Mouse (Mus musculus) left cerebral cortex, postnatal 36 days (tissue): ENCODE results near the gene Glg1. TPM values are rescaled to one million over a fixed set of nuclear protein-coding genes. Genes with fewer than 3 reads are reported as not detected.
"Not testable (repeated sequence)": the region's sequence is repeated elsewhere in the genome, so short reads cannot be mapped to it uniquely, and the experiment has no call there.

Experiments
- DNase-seq, 2 experiments: peaks; one replicate each; pipeline ENCODE4 v3.0.0; 2021 to 2022; ENCODE audit warnings: low spot score in 2 of 2, mixed read lengths in 1 of 2
- intact Hi-C: fragments of 180-260 bp; cut with DNase I; formaldehyde crosslinking; loops from one replicate; pipeline ENCODE4 v1.15.1; 2025
- total RNA-seq, 2 experiments: library from RNA; stranded (reverse); gene quantifications; 2 replicates each; pipeline ENCODE4 v1.2.3; 2021

Glg1 gene
- total RNA-seq, result 100 to 1,000 TPM; 144 to 150 TPM

DNA sequence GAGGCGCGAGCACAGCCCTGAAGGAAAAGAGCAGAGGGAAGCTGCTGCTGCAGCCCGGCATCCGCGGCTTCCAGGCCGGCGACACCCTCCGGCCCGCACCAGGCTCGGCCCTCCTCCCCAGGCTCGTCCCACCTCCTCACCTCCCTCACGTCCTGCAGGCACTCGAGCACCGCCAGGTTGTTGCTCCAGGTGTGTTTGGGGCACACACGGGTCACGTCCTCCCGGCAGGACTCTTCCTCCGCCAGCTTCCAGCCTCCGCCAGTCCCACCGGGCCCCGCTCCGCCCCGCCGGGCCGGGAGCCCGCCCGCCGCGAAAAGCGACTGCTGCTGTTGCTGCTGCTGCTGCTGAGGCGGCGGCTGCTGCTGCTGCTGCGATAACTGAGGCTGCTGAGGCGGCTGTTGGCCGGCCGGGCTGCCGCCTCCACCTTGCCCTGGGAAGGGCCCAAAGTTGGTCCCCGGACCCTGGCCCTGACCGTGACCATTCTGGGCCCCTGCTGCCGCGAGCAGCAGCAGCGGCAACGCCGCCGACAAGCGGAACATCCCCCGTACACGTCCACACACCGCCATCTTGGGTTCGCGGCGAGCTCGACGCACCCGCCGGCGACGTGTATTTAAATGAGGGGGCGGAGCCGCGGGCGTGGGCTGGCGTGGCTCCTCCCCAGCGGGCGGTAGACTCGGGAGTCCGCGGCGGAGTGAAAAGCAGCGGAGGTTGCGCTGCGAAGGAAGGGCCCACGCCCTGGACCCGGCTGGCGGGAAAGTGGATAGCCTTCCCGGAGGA lies at the start of gene Glg1:
Glg1 (minus strand) TSS at position 586 of the 777 bp plus-strand sequence.
- intact Hi-C loops, result loop anchor here (2.0 to 5.0 kb wide), 2 partner anchors 57 to 74 kb away; no protein-coding TSS in a partner anchor

DNA sequence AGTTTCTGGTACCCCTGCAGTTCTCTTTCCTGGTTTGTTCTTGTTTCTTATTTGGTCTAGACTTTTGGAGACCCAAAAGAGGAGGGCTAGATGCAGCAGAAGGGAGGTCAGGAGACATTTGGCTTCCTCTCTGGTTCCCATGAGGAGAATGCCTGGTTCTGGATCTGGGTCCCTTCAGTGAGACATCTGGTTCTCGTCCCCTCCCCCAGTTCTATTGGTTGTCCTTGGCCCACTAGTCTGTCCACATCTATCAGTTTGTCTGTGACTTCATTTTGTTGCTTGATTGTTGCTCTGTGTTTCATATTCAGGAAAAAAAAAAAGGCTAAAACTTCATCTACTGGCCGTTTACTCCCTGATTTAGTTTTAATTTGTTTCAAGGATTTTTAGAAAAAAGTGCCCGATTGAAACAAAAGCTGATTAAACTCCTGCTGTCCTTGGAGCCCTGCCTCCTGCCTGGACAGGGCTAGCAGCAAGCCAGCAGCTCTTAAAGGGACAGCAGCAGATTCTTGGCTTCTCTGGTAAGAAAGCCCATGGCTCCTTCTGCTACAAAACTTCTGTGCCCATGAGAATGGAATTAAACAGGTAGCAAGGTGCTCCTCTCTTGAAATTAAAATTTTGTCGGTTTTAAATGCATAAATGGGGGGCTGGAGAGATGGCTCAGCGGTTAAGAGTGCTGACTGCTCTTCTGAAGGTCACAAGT lies 46.2 kb upstream of the Glg1 start:
- no peak for DNase-seq
- intact Hi-C loops, result no loop called here

More for the DNA sequence above, at the start of gene Glg1:
- DNase-seq, result peak; percentile 91 to 93

DNA sequence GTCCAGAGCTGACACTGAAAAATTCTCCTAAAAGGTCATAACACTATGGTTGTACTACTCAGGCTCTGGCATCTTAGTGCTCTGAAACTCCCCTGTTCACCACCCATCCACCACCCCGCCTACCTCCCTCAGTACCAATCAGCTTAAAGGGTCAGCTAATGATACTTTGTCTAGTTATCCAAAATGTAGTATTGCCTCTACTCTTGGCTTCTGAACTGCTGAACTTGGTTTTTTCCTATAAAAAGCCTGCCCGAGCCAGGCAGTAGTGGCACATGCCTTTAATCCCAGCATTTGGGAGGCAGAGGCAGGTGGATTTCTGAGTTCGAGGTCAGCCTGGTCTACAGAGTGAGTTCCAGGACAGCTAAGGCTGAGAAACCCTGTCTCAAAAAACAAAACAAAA lies 45.3 kb upstream of the Glg1 start:
- DNase-seq, result no peak
- intact Hi-C loops, result no loop called here

DNA sequence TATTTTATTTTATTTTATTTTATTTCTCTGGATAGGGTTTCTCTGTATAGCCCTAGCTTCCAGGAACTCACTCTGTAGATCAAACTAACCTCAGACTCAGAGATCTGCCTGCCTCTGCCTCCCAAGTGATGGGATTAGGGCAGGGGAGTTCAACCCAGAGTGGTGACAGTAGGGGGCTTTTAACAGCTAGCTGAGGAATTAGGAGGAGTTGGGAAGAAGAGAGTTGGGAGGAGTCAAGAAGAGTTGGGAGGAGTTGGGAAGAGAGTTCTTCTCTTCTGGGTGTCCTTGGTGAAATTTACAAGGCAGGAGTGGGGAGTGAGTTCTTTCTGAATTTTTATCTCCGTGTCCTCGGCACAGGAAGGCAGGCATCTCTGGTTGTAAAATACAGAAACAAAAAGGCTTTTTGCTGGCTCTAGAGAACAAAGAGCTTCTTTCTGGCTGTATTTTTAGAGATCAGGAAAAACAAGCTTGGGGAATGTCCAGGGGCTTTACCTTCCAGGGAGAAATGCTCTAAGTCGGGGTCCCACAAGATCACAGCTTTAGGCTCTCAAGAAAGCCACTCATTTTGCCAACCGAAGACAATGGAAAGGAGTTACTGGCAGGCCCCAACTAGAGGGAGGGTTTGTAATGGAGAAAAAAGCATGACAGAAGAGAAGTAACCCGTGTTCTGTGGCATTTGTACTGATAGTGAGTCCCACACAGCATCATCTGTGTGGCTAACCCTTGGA lies 44.2 kb upstream of the Glg1 start:
- DNase-seq, intact Hi-C loops: not testable (repeated sequence)

DNA sequence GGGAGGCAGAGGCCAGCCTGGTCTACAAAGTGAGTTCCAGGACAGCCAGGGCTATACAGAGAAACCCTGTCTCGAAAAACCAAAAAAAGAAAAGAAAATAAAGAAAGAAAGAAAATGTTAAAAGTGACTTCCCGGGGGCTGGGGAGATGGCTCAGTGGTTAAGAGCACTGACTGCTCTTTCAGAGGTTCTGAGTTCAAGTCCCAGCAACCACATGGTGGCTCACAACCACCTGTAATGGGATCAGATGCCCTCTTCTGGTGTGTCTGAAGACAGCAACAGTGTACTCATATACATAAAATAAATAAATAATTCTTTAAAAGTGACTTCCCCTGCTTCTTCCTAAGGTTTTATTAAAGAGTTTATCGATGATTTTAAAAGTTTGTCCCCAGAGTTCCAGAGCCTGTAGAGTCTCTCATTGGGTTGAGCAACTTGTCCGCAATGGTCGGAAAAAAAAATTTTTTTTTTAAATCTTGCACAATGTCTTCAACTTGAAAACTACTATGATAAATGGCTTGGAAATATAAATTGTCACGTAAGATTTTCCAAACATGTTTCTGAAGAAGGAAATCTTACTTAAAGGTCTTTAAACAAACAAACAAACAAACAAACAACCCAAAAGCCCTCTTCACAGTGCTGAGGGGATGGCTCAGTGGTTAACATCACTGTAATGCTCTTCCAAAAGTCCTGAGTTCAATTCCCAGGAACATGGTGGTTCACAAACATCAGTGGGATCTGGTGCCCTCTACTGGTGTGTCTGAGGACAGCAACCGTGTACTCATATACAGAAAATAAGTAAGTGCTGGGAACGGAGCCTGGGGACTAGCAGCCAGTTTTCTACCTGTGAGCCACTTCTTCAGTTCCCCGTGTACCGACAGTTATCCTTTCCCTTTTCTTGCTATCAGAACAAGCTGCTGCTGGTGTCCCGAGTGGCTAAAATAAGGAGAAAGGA lies 41.9 kb upstream of the Glg1 start:
- intact Hi-C loops, result no loop called here
- no peak for DNase-seq

DNA sequence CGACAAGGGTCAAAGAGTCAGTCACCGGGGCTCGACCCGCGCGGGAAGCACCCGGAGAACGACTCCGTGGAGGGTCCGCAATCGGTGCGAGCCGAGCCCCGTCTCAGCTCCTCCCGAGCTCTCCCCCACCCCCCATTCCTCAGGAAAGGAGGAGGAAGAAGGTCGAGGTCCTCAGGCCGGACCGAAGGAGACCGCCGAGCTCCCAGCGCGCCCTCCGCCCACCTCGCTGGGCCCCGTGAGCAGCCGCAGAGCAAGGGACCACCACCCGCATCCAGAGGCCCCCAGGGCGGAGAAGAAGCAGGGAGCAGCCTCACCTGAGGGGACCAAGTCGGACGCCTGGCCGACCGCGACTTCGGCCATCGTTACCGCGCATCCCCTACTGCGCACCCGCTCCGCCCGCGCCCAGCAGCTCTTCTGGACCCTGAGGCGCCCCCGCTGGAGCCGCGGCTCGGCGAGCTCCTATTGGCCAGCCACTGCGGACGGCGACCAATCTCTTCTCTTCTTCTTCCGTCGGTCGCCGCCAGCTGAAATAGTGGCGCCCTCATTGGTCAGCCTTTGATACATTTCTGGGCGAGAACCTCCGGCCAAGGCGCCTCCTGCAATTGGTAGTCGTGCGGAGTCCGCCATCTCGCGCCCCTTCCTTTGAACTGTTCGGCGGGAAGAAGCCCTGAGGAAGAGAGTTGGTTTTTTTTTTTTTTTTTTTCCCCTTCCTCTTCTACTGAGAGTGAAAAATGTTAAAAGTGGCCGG lies 41.0 kb upstream of the Glg1 start, which contains the start of gene Rfwd3:
Rfwd3 (minus strand) TSS at position 402 of the 748 bp plus-strand sequence.
- DNase-seq, result peak; percentile 97
- intact Hi-C loops, result no loop called here

DNA sequence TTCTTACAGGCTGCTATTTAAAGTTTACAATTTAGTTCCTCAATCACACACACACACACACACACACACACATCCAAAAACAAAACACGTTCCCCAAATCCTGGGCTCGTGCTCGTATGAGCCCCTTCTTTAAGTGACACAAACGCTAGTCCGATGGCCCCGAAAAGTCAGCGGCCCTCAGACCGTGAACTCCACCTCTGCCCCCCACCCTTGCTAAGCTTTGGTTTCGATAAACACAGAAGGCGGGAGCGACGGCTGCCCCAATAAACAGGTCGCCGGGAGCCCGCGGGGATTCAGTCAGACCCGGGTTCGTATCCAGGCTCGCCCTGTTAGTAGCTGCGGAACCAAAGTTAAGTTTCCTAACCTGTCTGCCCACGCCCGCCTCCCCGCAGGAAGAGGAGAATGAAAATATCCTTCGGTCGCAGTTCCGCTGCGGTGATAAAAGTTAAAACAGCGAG lies 40.4 kb upstream of the Glg1 start:
- intact Hi-C loops, result no loop called here

DNA sequence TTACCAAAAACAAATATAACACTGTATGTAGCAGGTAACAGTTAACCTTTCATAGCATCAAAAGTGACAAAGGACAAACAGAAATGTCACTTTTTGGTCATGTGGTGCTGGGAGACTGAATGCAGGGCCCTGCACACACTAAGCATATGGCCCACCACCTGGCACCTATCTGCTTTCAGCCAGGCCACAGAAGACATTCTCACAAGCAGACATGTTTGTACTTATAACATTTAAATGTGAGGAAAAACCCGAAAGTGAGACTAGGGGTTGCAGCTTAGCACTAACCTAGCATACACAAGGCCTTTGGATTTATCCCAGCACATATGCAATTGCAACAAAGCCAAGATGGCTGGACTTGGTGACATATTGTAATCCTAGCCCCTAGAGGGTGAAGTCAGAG lies 39.0 kb upstream of the Glg1 start:
- no peak for DNase-seq
- intact Hi-C loops, result no loop called here

More for the DNA sequence above, 40.4 kb upstream of the Glg1 start:
- DNase-seq, result peak; percentile 26 to 27

DNA sequence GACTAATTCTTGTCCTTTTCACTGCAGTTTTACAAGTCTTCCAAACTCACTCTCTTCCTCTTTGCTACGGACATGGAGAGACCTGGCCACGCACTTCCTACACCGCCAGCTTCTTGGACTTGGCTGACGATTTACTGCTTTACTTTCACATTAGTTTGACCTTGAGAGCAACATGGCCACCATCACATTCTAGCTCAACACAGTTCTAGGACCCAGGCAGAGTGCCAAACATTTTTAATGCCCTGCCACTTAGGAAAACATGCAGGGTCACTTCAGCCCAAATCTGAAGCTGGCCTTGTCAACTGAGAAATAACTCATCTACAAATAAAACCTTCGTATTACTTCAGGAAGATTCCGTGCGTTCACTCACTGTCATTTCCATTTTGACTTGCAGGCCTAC lies 32.7 kb upstream of the Glg1 start:
- intact Hi-C loops, result no loop called here

DNA sequence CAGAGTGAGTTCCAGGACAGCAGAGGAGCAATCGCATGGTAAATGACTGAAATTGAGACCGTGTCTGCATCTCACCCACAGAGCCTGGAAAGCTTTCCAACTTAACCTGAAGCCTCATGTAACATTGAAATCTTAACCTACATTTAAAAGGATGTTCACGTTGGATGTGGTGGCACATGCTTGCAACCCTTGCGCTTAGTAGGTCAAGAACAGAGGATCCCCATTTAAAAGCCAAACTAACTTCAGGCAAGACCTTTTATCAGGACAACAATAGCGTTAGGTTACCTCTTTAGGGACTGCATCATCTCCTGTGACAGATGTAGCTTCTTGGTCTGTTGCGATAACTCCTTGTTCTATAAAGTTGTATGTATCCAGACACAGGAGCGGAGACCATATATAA lies 31.6 kb upstream of the Glg1 start:
- DNase-seq, result no peak
- intact Hi-C loops, result no loop called here

More for the DNA sequence above, 32.7 kb upstream of the Glg1 start:
- no peak for DNase-seq

DNA sequence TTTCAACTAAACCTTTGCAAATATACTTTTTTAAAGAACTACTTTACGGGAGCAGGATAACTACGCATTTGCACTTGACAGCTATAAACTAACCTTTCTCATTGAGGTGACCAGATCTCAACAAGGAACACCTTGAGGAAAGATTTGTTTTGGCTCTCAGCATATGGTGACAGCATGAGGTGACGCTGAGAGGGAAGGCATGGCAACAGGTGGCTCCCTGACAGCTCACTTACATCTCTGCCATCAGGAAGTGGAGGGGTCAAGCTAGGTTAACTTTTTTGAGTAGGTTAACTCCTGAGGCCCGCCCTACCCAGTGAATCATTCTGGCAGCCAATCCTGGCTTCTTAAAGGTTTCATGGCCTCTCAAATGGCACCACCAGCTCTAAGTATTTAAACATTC lies 26.6 kb upstream of the Glg1 start:
- intact Hi-C loops, result no loop called here

DNA sequence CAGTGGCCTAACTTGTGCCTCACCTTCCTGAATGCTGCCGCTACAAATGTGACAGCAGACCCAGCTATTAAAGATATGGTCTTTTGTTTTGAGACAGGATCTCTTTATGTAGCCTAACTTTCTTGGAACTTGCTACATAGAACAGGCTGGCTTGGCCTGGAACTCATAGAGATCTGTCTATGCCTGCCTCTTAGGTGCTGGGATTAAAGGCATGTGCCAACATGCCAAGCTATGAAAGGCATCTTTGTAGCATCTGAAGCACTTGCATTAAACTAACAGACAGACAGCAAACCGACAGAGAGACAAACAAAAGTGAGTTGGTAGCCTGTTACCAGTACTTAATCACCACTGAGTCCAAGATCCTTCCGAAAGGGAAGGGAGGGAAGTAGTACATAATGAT lies 23.1 kb upstream of the Glg1 start:
- intact Hi-C loops, result no loop called here
- no peak for DNase-seq

More for the DNA sequence above, 26.6 kb upstream of the Glg1 start:
- DNase-seq, result no peak

DNA sequence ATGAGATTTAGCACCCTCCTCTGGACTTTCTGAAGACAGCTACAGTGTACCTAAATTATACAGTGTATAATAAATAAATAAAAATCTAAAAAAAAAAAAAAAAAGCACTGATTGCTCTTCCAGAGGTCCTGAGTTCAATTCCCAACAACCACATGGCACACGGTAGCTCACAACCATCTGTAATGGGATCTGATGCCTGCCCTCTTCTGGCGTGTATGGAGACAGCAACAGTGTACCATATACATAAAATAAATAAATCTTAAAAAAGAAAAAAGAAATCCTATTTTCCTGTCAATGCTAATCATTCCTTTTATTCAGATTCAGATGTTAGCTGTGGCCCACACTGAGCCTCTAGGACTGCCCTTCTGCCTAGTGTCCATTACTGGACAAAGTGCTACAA lies 9.3 kb upstream of the Glg1 start:
- DNase-seq, result no peak

DNA sequence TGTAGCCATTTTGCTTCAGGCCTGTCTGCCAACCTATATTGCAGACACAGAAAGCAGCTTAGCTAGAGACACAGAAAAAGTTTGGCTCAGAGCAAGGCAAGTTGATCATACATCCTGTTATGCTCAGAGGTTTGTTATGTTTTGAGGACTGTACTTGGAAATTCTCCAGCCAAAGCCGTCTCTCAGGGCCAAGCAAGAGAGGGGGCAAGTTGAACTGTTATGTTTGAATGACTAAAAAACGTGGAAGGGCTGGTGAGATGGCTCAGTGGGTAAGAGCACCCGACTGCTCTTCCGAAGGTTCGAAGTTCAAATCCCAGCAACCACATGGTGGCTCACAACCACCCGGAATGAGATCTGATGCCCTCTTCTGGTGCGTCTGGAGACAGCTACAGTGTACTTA lies 7.1 kb upstream of the Glg1 start:
- intact Hi-C loops, DNase-seq: not testable (repeated sequence)

More for the DNA sequence above, 9.3 kb upstream of the Glg1 start:
- intact Hi-C loops, result no loop called here

DNA sequence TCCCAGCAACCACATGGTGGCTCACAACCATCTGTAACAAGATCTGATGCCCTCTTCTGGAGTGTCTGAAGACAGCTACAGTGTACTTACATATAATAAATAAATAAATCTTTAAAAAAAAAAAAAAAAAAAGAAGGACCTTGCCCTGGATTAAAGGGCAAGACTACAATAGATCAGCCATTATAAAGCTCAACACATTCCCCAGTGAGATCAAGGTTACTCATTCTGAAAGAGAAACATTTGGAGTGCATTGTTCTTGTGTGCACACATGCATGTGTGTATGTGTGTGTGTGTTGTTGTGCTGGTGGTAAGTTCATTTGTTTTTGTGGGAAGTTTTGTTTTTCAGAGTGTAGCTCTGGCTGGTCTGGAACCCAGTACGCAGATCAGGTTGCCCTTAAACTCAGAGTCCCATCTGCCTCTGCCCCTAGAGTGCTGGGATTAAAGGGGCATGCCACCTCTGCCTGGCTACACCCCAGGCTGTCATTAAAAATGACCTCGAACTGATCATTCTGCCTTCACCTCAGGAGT lies 5.7 kb upstream of the Glg1 start:
- intact Hi-C loops, result no loop called here
- DNase-seq, result no peak

DNA sequence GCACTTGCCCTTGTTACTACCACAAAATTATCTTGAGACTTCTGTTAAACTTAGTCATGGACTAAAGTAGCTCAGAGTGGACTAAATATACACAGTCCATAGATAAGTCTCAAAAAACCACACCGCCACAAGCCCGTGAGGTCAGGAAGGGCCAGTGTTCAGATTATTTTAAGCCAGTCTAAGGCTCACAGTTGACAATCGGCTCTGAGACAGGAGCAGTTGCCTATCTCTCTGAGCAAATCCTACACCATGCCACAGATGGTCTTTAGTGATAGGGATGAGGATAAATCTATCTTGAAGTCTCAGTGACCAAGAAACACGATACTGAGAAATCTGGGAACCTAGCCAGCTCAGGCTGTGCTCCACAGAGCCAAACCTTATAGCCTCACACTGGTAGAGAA lies 3.0 kb upstream of the Glg1 start:
- intact Hi-C loops, result no loop called here
- DNase-seq, result no peak

DNA sequence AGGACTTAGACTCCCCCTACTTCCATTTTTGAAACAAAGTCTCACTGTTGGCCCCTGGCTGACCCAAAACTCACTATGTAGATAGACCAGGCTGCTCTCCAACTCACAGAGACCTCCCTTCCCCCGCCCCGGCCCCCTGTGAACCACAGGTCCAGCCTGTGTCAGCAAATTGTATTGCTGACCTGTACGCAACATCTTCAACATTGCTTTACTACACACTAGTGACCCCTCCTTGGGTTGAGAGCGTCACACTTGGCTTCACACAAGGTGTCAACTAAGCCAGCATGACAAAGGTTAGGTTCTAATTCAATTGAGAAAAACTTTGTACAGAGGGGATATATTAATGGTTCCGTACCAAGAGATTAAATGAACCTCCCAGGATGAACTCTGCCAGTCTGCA lies 1.2 kb upstream of the Glg1 start:
- no peak for DNase-seq
- intact Hi-C loops, result no loop called here

DNA sequence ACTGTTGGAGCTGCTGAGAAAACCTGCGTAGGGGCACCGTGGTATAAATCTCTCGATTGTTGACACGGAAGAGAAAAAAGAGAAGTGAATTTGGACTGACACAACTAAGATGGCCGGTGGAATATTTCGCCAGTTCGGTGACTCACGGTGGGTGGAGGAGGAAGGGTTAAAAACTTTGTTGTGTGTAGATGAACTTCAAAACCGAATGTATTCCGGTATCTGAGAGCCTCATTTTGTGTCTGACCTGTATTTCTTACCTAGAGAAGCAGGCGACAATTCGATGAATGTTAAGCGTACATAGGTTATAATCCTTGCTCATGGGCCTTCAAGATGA lies 359 bp upstream of the Glg1 start:
- DNase-seq, result no peak
- intact Hi-C loops, result loop anchor here (2.0 to 5.0 kb wide), 2 partner anchors 57 to 75 kb away; no protein-coding TSS in a partner anchor
